Mouse (Mus musculus): Measurements from ENCODE around the gene Mms19. TPM values are rescaled to one million over a fixed set of nuclear protein-coding genes. Genes with fewer than 3 reads are reported as not detected.

The Mms19 gene
- 10 to 100 TPM; 28.9 to 35.2 TPM for total RNA-seq (2021)
- long read RNA-seq, full-length matches to known transcripts = 1 of 12 reads
- long read RNA-seq, partial matches to known transcripts = 2 of 12 reads
- long read RNA-seq, other reads (novel, unspliced or antisense) = 9 of 12 reads

- DNase-seq (ENCODE audit: low spot score in 2 of 2) = peak; percentile 98 to 99
Measured at GRCm38 (mm10) chr19:41980819-41981594, at the start of gene Mms19. Mms19 (minus strand) TSS chr19:41981157.

- DNase-seq (ENCODE audit: low spot score in 2 of 2) = peak; percentile 88 to 91
Measured at GRCm38 (mm10) chr19:42026158-42026557, 45.2 kb upstream of the Mms19 start.

- no peak for DNase-seq (ENCODE audit: low spot score in 2 of 2)
Measured at GRCm38 (mm10) chr19:42022542-42022848, 41.5 kb upstream of the Mms19 start.

GRCm38 (mm10) chr19:42021681-42022541 is 41.0 kb upstream of the Mms19 start:
- DNase-seq (ENCODE audit: low spot score in 2 of 2) = no peak

GRCm38 (mm10) chr19:42019011-42019522 is 38.1 kb upstream of the Mms19 start:
- no peak for DNase-seq (ENCODE audit: low spot score in 2 of 2)

GRCm38 (mm10) chr19:42017399-42018247 is 36.7 kb upstream of the Mms19 start:
- peak; percentile 60 to 62 for DNase-seq (ENCODE audit: low spot score in 2 of 2)

GRCm38 (mm10) chr19:42016840-42017239 is 35.9 kb upstream of the Mms19 start:
- peak; percentile 29 to 32 for DNase-seq (ENCODE audit: low spot score in 2 of 2)

GRCm38 (mm10) chr19:42016251-42016650 is 35.3 kb upstream of the Mms19 start:
- DNase-seq (ENCODE audit: low spot score in 2 of 2) = no peak

GRCm38 (mm10) chr19:42015001-42015400 is 34.0 kb upstream of the Mms19 start:
- DNase-seq (ENCODE audit: low spot score in 2 of 2) = no peak

GRCm38 (mm10) chr19:42014231-42014825 is 33.4 kb upstream of the Mms19 start:
- no peak for DNase-seq (ENCODE audit: low spot score in 2 of 2)

GRCm38 (mm10) chr19:42011123-42011522 is 30.2 kb upstream of the Mms19 start:
- DNase-seq (ENCODE audit: low spot score in 2 of 2) = no peak

GRCm38 (mm10) chr19:42010436-42010835 is 29.5 kb upstream of the Mms19 start:
- no peak for DNase-seq (ENCODE audit: low spot score in 2 of 2)

GRCm38 (mm10) chr19:42009067-42009466 is 28.1 kb upstream of the Mms19 start:
- no peak for DNase-seq (ENCODE audit: low spot score in 2 of 2)

GRCm38 (mm10) chr19:42008586-42008985 is 27.6 kb upstream of the Mms19 start:
- no peak for DNase-seq (ENCODE audit: low spot score in 2 of 2)

GRCm38 (mm10) chr19:42006568-42006967 is 25.6 kb upstream of the Mms19 start:
- DNase-seq (ENCODE audit: low spot score in 2 of 2) = no peak

- DNase-seq (ENCODE audit: low spot score in 2 of 2) = no peak
Measured at GRCm38 (mm10) chr19:42005616-42006015, 24.7 kb upstream of the Mms19 start.

GRCm38 (mm10) chr19:42004258-42004657 is 23.3 kb upstream of the Mms19 start:
- no peak for DNase-seq (ENCODE audit: low spot score in 2 of 2)

- DNase-seq (ENCODE audit: low spot score in 2 of 2) = no peak
Measured at GRCm38 (mm10) chr19:42001253-42001980, 20.5 kb upstream of the Mms19 start.

GRCm38 (mm10) chr19:42000446-42000958 is 19.5 kb upstream of the Mms19 start:
- no peak for DNase-seq (ENCODE audit: low spot score in 2 of 2)

All from layer of hippocampus, postnatal 10 days (tissue).